Mouse (Mus musculus) lung, embryonic 14.5 days (tissue): Measurements from ENCODE around the gene Mup22. TPM values are rescaled to one million over a fixed set of nuclear protein-coding genes. Genes with fewer than 3 reads are reported as not detected.
"Not testable (repeated sequence)": the region's sequence is repeated elsewhere in the genome, so short reads cannot be mapped to it uniquely, and the experiment has no call there.

Source experiments
- ATAC-seq: fragments of 200-750 bp; cut with Nextera tagmentation; 2 replicates; pipeline ENCODE4 v1.8.0; 2017; ENCODE audit warnings: mild to moderate bottlenecking, moderate TSS enrichment, moderate library complexity; ENCODE audit not compliant: insufficient read depth
- DNase-seq: peaks from one replicate; pipeline ENCODE4 v3.0.0-alpha.2; 2015
- H3K27ac ChIP-seq: fragments of 300-500 bp; sonication (generic); 2 replicates; pipeline ENCODE4 v1.5.1; 2014; ENCODE audit warnings: low read depth, mild to moderate bottlenecking, moderate library complexity
- H3K27me3 ChIP-seq: fragments of 300-500 bp; sonication (generic); 2 replicates; pipeline ENCODE4 v1.6.1; 2014; ENCODE audit warnings: low read length, control low read depth; ENCODE audit not compliant: insufficient read depth
- H3K36me3 ChIP-seq: fragments of 300-500 bp; sonication (generic); 2 replicates; pipeline ENCODE4 v1.6.1; 2014; ENCODE audit warnings: control low read depth; ENCODE audit not compliant: insufficient read depth
- H3K4me1 ChIP-seq: fragments of 300-500 bp; sonication (generic); 2 replicates; pipeline ENCODE4 v1.6.1; 2014; ENCODE audit warnings: antibody characterized with exemption, control low read depth; ENCODE audit not compliant: insufficient read depth
- H3K4me2 ChIP-seq: fragments of 300-500 bp; sonication (generic); 2 replicates; pipeline ENCODE4 v1.6.1; 2014; ENCODE audit warnings: mild to moderate bottlenecking
- H3K4me3 ChIP-seq: fragments of 300-500 bp; sonication (generic); 2 replicates; pipeline ENCODE4 v1.5.1; 2014; ENCODE audit warnings: low read depth, low read length
- H3K9ac ChIP-seq: fragments of 300-500 bp; sonication (generic); 2 replicates; pipeline ENCODE4 v1.6.1; 2014
- H3K9me3 ChIP-seq: fragments of 300-500 bp; sonication (generic); 2 replicates; pipeline ENCODE4 v1.6.1; 2016; ENCODE audit warnings: low read depth, low read length, control low read depth
- WGBS: fragments of 180-500 bp; shearing (Covaris S2); extraction: QIAGEN DNeasy Blood & Tissue Kit; methylation state at CpG from one replicate; pipeline ENCODE4 v1.1.7; 2014; 5-methylcytosine and 5-hydroxymethylcytosine counted together
- polyA plus RNA-seq: library from polyadenylated mRNA; unstranded; fragments of >200 nt; fragmentation: Nextera tagmentation; extraction: Ambion mirVana; gene quantifications from 2 replicates; pipeline ENCODE4 v1.2.1, GENCODE M21; 2014

The Mup22 gene
- not detected in 2 replicates for polyA plus RNA-seq

DNA sequence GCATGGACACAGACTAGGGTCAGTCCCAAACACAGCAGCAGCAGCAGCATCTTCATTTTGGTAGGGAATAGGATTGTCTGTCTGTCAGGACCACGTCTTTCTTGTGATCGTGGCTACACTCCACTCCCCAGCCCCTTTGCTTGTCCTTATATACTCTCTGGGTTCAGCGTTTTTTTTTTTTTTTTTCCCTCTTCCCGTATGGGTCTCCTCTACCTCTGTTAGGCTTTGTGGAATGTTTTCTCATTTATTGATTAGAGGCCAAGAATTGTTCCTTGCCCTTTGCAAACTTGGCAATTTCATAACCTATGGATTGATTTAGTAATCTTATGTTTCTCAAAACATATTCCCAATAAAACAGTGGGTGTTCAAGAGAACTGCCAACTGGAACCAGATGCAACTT is at the start of gene Mup22:
Gene Mup22 (minus strand): TSS at position 101 of the 400 bp plus-strand sequence.
- H3K27ac ChIP-seq, H3K4me3 ChIP-seq, ATAC-seq, DNase-seq, H3K27me3 ChIP-seq, H3K36me3 ChIP-seq, H3K4me2 ChIP-seq, H3K9me3 ChIP-seq, H3K9ac ChIP-seq, H3K4me1 ChIP-seq: not testable (repeated sequence)
- 84% methylated on average over 3 of the region's 4 CpGs for WGBS

DNA sequence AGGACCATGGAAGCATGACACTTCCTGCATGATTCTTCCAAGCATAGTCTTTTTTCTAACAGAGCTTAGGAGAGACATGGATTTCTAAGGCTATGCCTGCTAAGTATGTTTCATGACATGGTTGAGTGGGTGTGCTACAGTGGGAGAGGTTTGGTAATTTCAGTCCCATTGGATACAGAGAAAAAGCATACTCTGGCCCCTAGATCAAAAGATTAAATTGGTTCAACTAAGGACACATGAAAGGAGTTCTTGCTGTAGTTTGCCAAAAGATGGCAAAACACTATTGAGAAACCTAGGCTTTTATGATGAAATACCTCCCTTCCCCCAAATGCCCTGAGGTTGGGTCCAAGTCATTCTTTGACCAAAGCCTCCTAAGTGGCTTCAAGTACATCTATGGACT is 19.6 kb upstream of the Mup22 start:
- not testable (repeated sequence) for H3K9me3 ChIP-seq, H3K4me2 ChIP-seq

More for the DNA sequence above, 19.6 kb upstream of the Mup22 start:
- H3K36me3 ChIP-seq, H3K27me3 ChIP-seq, H3K27ac ChIP-seq, H3K9ac ChIP-seq, ATAC-seq, DNase-seq, H3K4me1 ChIP-seq, H3K4me3 ChIP-seq: not testable (repeated sequence)

Other genes starting within 250 kb of the Mup22 start
- not detected in 2 replicates for gene Mup10, start 239.3 kb downstream of the Mup22 start, polyA plus RNA-seq
- not detected in 2 replicates for gene Mup11, start 159.1 kb downstream of the Mup22 start, polyA plus RNA-seq
- gene Mup12, start 80.1 kb downstream of the Mup22 start, polyA plus RNA-seq = not detected in 2 replicates